Mouse (Mus musculus) lung, postnatal 0 days (tissue): ENCODE measurements around the gene Katnb1.

Source experiments
- CTCF ChIP-seq: IDR thresholded peaks from 2 replicates; pipeline ENCODE4 v1.5.1; 2016; ENCODE audit warnings: antibody characterized with exemption, mild to moderate bottlenecking
- EP300 ChIP-seq: IDR thresholded peaks from 2 replicates; pipeline ENCODE4 v1.6.1; 2016; ENCODE audit warnings: antibody characterized with exemption, mild to moderate bottlenecking, control low read depth

GRCm38 (mm10) chr8:95113108-95113507 is 32.1 kb downstream of the Katnb1 start:
- TF ChIP-seq CTCF (no peak), EP300 (no peak)
